Mouse (Mus musculus): ENCODE data around the gene Scgb2b7. TPM values are rescaled to one million over a fixed set of nuclear protein-coding genes. Genes with fewer than 3 reads are reported as not detected.

The Scgb2b7 gene
- polyA plus RNA-seq (2014; fragmentation: Illumina TruSeq; extraction: RNeasy Lipid Tissue Mini Kit (QIAGEN cat#74804); ENCODE audit: low read depth, low replicate concordance), result not detected

DNA sequence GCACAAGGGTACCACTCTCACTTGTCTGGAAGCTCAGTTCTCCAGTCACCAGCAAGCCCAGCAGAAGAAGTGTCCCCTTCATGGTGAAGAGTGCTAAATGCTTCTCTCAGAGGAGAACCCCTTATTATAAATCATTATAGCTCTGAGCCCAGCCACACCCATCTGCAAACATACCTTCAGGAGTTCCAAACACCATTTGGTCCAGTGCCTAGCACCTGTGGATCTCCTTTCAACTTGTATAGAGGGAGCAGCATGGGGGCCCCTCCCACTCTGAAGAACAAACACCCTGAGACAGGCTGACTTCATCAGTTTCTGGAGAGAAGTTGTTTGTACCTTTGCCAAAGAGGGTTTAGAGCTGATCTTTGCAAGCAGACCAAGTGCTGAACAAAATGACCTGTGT is at the start of gene Scgb2b7:
Scgb2b7 (minus strand) TSS at position 101 of the 400 bp plus-strand sequence.

DNA sequence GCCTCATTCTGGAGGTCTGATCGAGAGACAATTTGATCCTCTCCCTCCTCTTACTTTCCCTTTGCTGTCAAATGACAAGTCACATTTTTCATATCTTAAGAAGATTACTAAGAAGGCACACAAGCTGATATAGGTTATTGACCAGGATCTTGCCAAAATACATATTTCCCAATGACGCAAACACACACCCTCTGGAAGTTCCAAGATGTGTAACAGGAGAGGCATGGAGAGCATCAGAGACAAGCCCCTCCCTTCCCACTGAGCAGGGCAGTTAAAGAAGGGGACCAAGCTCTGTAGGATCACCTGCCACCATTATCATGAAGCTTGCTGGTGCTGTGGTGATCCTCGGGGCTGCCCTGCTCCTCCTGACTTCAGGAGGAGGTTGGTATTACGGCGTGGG is 6.8 kb upstream of the Scgb2b7 start, which contains the start of gene Scgb1b7:
Scgb1b7 (plus strand) TSS at position 301 of the 400 bp plus-strand sequence.

Other genes starting within 250 kb of the Scgb2b7 start
- gene Scgb1b7, start 6.9 kb upstream of the Scgb2b7 start, polyA plus RNA-seq (2014; fragmentation: Illumina TruSeq; extraction: RNeasy Lipid Tissue Mini Kit (QIAGEN cat#74804); ENCODE audit: low read depth, low replicate concordance), result not detected